Mouse (Mus musculus) hindbrain, embryonic 13.5 days (tissue): ENCODE data around the gene Ankub1. TPM values are rescaled to one million over a fixed set of nuclear protein-coding genes. Genes with fewer than 3 reads are reported as not detected.

Source experiments
- ATAC-seq: fragments of 200-750 bp; cut with Nextera tagmentation; 2 replicates; pipeline ENCODE4 v1.8.0; 2017; ENCODE audit warnings: moderate TSS enrichment; ENCODE audit not compliant: low FRiP score
- H3K27ac ChIP-seq: fragments of 300-500 bp; sonication (generic); 2 replicates; pipeline ENCODE4 v1.5.1; 2015; ENCODE audit warnings: inconsistent platforms, mild to moderate bottlenecking, moderate library complexity
- H3K27me3 ChIP-seq: fragments of 300-500 bp; sonication (generic); 2 replicates; pipeline ENCODE4 v1.6.1; 2015; ENCODE audit warnings: mild to moderate bottlenecking, inconsistent platforms
- H3K36me3 ChIP-seq: fragments of 300-500 bp; sonication (generic); 2 replicates; pipeline ENCODE4 v1.6.1; 2015; ENCODE audit warnings: mild to moderate bottlenecking, inconsistent platforms
- H3K4me1 ChIP-seq: fragments of 300-500 bp; sonication (generic); replicated peaks from 2 replicates; pipeline ENCODE4 v1.6.1; 2015; ENCODE audit warnings: inconsistent platforms
- H3K4me2 ChIP-seq: fragments of 300-500 bp; sonication (generic); 2 replicates; pipeline ENCODE4 v1.6.1; 2015; ENCODE audit warnings: inconsistent platforms, mild to moderate bottlenecking, moderate library complexity
- H3K4me3 ChIP-seq: fragments of 300-500 bp; sonication (generic); 2 replicates; pipeline ENCODE4 v1.5.1; 2015; ENCODE audit warnings: mild to moderate bottlenecking, inconsistent platforms
- H3K9ac ChIP-seq: fragments of 300-500 bp; sonication (generic); 2 replicates; pipeline ENCODE4 v1.6.1; 2015; ENCODE audit warnings: mild to moderate bottlenecking, inconsistent platforms
- H3K9me3 ChIP-seq: fragments of 300-500 bp; sonication (generic); 2 replicates; pipeline ENCODE4 v1.6.1; 2016; ENCODE audit warnings: inconsistent platforms
- WGBS: fragments of 180-500 bp; shearing (Covaris S2); methylation state at CpG from one replicate; pipeline ENCODE4 v1.1.7; 2015; 5-methylcytosine and 5-hydroxymethylcytosine counted together
- polyA plus RNA-seq: library from polyadenylated mRNA; unstranded; fragments of >200 nt; fragmentation: Nextera tagmentation; extraction: Ambion mirVana; gene quantifications from 2 replicates; pipeline ENCODE4 v1.2.1, GENCODE M21; 2015

Ankub1 gene
- polyA plus RNA-seq, 1 experiment from 2014 or later, result 0.38 TPM

DNA sequence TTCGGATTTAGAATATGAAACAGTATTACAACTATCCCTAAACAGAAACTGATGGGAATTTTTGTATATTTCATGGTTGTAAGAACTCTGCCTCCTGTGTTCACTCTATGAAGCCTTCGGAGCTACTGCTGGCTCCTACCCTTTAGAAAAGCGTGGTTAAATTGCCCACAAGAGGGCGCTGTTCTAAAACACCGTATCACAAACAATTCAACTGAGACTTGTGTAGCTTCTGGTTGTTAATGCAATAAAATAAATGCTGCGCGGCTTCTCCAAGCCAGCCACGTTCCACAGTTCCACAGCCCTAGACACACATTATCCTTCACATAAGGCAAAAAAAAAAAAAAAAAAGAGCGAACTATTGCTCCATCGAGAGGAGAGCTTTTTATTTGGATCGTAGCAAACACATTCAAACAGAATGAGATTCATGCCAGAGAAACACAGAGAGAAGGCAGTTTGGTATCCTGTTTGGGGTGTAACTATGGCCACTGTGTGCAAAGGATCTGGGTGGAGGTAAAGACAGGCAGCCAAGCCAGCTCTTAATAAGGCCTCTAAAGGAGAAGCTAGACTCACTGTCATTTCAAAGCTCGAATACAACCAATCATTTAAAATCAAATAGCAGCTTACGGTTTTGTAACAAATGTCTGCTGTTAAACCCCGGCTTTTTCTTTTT, 25.4 kb downstream of the Ankub1 start:
- no peak overlapping the region for H3K9ac ChIP-seq

DNA sequence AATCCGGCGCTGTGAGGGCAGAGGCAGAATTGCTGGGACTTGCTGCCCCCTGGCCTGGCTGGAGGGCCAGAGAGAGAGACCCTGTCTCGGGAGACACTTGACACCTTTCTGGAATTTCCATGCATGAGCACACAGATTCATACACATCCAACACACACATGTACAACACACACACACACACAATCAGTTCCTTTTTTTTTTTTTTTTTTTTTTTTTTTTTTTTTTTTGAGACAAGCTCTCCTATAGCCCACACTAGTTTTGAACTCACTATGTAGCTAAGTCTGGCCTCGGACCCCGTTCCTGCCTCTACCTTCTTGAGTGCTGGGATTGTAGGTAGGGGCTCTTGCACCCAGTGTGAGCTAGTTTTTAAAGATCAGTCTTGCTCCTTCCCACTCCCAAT, 26.7 kb downstream of the Ankub1 start:
- H3K27me3 ChIP-seq, result no peaks in the 10 kb centered on the region
- no peak overlapping the region for H3K4me3 ChIP-seq
- H3K27ac ChIP-seq, result no peak overlapping the region
- no peak overlapping the region for H3K9ac ChIP-seq
- H3K9me3 ChIP-seq, result no peaks in the 10 kb centered on the region
- H3K4me1 ChIP-seq, result no peaks in the 10 kb centered on the region
- WGBS, result 91% methylated on average over 5 of the region's 5 CpGs
- H3K4me2 ChIP-seq, result no peak overlapping the region
- H3K36me3 ChIP-seq, result no peaks in the 10 kb centered on the region
- ATAC-seq, result no peak

More for the DNA sequence above, 25.4 kb downstream of the Ankub1 start:
- H3K27me3 ChIP-seq, result no peaks in the 10 kb centered on the region
- H3K9me3 ChIP-seq, result no peaks in the 10 kb centered on the region
- ATAC-seq, result peak; percentile 80
- 31% methylated on average over 14 of the region's 14 CpGs for WGBS
- H3K4me2 ChIP-seq, result peak overlapping the region; percentile 47
- H3K4me1 ChIP-seq, result no peaks in the 10 kb centered on the region
- H3K36me3 ChIP-seq, result no peaks in the 10 kb centered on the region
- H3K4me3 ChIP-seq, result peak overlapping the region; percentile 26
- peak overlapping the region; percentile 44 for H3K27ac ChIP-seq

DNA sequence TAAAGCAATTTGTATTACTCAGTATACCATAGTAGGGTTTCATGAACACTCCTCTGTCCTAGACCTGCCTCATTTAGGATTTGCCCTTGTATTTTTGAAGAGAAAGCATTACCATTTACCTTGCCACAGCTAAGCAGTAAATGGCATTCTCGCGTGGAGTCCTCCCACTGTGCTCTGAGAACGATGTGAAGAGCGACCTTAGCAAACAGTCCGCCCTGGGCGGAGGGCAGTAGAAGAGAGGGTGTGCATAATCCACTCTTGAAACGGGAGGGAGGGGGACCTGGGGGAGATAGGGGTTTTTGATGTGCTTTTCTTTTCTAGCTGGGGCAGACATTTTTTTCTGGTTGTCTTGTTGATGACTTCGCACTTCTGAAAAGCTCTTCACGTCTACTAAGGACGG, 27.9 kb downstream of the Ankub1 start:
- no peak for ATAC-seq
- Histone ChIP-seq H3K27ac (no peak overlapping the region), H3K9me3 (no peaks in the 10 kb centered on the region), H3K4me1 (no peaks in the 10 kb centered on the region), H3K27me3 (no peaks in the 10 kb centered on the region), H3K36me3 (no peaks in the 10 kb centered on the region), H3K9ac (no peak overlapping the region), H3K4me2 (no peak overlapping the region), H3K4me3 (no peak overlapping the region)
- 74% methylated on average over 10 of the region's 10 CpGs for WGBS

DNA sequence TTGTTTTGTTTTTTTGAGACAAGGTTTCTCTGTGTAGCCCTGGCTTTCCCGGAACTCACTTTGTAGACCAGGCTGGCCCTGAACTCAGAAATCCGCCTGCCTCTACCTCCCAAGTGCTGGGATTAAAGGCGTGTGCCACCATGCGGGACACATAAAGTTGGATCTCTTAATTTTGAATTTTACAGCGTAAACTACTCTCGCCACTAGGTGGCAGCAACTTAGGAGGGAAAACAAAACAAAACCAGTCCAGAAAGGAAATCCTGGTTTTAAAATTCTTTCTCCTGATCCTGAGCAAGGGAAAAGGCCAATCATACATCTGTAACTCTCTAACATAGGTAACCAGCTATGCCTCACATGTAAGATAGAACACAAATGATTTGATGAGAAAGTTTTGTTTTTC, 28.9 kb downstream of the Ankub1 start:
- no peak overlapping the region for H3K4me2 ChIP-seq
- no peak for ATAC-seq
- 29% methylated on average over 6 of the region's 6 CpGs for WGBS

DNA sequence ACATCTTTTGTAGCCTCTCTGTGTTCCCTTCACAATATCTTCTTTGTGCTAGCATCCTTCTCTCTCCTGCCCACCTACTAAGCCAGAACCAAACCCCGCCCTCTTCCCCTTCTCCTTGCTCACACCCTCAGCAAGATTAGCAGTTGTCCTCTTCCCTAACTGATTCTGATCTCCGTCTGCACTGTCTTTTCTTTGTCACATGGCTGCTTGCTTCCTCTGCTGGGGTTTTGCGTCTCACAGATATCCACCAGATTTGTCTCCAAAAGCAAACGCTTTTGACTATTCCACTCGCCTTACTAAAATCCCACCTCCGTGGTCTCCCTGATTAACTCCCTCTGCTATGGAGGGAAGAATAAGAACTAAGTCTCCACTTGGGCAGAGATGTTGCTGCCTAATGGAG, 34.0 kb downstream of the Ankub1 start:
- H3K4me3 ChIP-seq, result no peak overlapping the region
- H3K27me3 ChIP-seq, result 0 out of 2 replicates have a peak, but pooled peaks cover 3% of the 10 kb centered on the region
- H3K27ac ChIP-seq, result no peak overlapping the region
- H3K9ac ChIP-seq, result no peak overlapping the region
- WGBS, result 72% methylated on average over 6 of the region's 6 CpGs
- no peaks in the 10 kb centered on the region for H3K9me3 ChIP-seq
- H3K36me3 ChIP-seq, result no peaks in the 10 kb centered on the region
- no peak for ATAC-seq
- H3K4me1 ChIP-seq, result no peaks in the 10 kb centered on the region
- no peak overlapping the region for H3K4me2 ChIP-seq

More for the DNA sequence above, 28.9 kb downstream of the Ankub1 start:
- no peaks in the 10 kb centered on the region for H3K9me3 ChIP-seq
- no peaks in the 10 kb centered on the region for H3K4me1 ChIP-seq
- no peak overlapping the region for H3K4me3 ChIP-seq
- H3K36me3 ChIP-seq, result no peaks in the 10 kb centered on the region
- H3K9ac ChIP-seq, result no peak overlapping the region
- no peak overlapping the region for H3K27ac ChIP-seq
- H3K27me3 ChIP-seq, result no peaks in the 10 kb centered on the region

DNA sequence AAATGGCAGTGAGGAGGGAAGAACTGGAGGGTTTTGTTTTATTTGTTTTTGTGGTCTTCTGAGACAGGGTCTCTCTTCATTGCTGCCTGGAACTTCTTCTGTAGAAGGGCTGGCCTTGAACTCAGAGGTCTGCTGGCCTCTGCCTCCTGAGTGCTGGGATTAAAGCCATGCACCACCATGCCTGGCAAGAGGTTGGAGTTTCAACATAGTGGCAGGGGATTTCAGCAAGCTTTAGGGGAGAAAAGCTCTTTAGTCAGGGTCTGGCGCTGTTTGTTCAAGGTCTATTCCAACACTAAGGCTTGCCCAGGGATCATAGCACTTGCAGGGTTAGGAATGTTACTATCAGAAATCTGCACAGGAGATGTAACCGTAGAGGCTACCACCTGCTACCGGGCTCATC, 39.0 kb downstream of the Ankub1 start:
- H3K4me3 ChIP-seq, result no peak overlapping the region
- no peak for ATAC-seq
- H3K9ac ChIP-seq, result no peak overlapping the region
- H3K36me3 ChIP-seq, result peaks cover 4% of the 10 kb centered on the region; the same call in 1 of the 2 replicates
- H3K4me2 ChIP-seq, result no peak overlapping the region
- H3K27me3 ChIP-seq, result 0 out of 2 replicates have a peak, but pooled peaks cover 17% of the 10 kb centered on the region
- no peaks in the 10 kb centered on the region for H3K9me3 ChIP-seq
- no peak overlapping the region for H3K27ac ChIP-seq
- 78% methylated on average over 3 of the region's 3 CpGs for WGBS
- H3K4me1 ChIP-seq, result peaks cover 7% of the 10 kb centered on the region

DNA sequence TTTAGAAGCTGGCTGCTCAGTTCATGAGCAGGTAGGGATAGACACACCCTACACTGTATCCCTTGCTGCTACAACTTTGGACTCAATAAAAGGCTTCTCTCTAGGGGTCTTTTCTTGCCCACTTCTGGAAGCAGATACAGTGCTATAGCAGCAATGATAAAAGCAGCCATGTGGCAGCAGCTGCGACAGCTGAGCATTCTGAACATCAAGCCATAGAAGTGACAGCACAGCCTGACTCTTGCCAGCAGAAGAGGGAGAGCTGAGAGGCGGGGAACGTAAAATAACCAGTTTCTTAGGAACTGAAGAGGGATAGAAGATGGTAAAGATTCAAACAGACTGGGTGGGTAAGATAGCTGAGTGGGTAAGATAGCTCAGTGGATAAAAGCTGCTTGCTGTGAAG, 40.1 kb downstream of the Ankub1 start:
- Histone ChIP-seq H3K4me2 (no peak overlapping the region), H3K9me3 (no peaks in the 10 kb centered on the region), H3K9ac (no peak overlapping the region), H3K27ac (no peak overlapping the region), H3K27me3 (0 out of 2 replicates have a peak, but pooled peaks cover 17% of the 10 kb centered on the region), H3K4me1 (peaks cover 7% of the 10 kb centered on the region), H3K4me3 (no peak overlapping the region), H3K36me3 (peaks cover 7% of the 10 kb centered on the region; the same call in 1 of the 2 replicates)
- no peak for ATAC-seq
- 87% methylated on average over 3 of the region's 3 CpGs for WGBS

DNA sequence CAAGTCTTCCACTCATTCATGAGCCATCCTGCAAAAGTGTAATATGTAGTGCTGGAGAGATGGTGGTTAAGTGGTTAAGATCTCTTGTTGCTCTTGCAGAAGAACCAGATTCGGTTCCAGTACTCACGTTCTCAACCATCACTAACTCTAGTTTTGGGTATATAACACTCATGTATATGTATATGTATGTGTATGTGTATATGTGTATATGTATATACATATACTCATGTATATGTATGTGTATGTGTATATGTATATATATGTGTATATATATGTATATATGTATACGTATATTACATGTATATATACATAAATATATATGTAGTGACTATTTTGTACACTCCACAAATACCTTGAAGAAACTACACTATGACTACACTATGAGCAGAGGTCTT, 40.7 kb downstream of the Ankub1 start:
- peak overlapping the region; percentile 79 for H3K9ac ChIP-seq
- 0 out of 2 replicates have a peak, but pooled peaks cover 17% of the 10 kb centered on the region for H3K27me3 ChIP-seq
- peaks cover 7% of the 10 kb centered on the region; the same call in 1 of the 2 replicates for H3K36me3 ChIP-seq
- H3K4me1 ChIP-seq, result peaks cover 7% of the 10 kb centered on the region
- 80% methylated on average over 3 of the region's 3 CpGs for WGBS
- peak; percentile 50 for ATAC-seq
- H3K9me3 ChIP-seq, result no peaks in the 10 kb centered on the region
- peak overlapping the region; percentile 69 for H3K4me2 ChIP-seq
- peak overlapping the region; percentile 86; the same call in 1 of the 2 replicates for H3K27ac ChIP-seq
- peak overlapping the region; percentile 76 for H3K4me3 ChIP-seq

DNA sequence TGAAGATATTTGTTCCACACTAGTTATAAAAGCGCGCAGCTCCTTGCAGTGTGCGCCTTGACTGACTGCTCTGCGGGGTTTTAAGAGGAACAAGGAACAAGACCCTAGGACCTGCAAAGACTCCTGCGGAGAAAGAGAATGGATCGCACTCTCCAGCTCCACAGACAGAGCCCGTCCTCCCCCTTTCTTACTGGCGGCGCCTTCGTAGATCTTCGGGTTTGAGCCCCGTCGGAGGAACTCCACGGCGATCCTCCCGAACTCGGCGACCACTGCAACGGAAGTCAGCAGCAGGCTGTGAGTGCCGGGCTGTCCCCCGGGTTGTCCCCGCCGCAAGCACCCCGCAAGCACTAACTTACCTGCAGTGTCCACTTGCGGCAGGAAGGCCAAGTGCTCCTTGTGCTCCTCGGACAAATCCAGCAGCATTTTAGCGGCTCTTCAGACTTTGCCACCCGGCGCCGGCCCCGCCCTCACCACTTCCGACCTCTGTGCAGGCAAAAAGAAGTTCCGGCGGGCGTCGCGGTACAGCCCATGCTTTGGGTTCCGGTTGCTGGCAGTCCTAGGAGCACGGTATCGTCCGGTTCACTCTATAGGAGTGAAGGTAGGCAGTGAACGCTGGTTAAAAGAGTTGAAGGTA, 41.3 kb downstream of the Ankub1 start, which contains the start of gene Commd2:
Commd2 (minus strand) TSS at position 485 of the 634 bp plus-strand sequence.
- peak; percentile 99 for ATAC-seq
- Histone ChIP-seq H3K27me3 (0 out of 2 replicates have a peak, but pooled peaks cover 17% of the 10 kb centered on the region), H3K4me3 (peak within 1 kb of the TSS; percentile 76), H3K36me3 (peaks cover 11% of the 10 kb centered on the region), H3K27ac (peak within 1 kb of the TSS; percentile 86), H3K4me1 (peaks cover 7% of the 10 kb centered on the region), H3K9ac (peak within 1 kb of the TSS; percentile 79), H3K9me3 (no peaks in the 10 kb centered on the region), H3K4me2 (peak within 1 kb of the TSS; percentile 69)
- WGBS, result under 1% methylated on average over 42 of the region's 42 CpGs

DNA sequence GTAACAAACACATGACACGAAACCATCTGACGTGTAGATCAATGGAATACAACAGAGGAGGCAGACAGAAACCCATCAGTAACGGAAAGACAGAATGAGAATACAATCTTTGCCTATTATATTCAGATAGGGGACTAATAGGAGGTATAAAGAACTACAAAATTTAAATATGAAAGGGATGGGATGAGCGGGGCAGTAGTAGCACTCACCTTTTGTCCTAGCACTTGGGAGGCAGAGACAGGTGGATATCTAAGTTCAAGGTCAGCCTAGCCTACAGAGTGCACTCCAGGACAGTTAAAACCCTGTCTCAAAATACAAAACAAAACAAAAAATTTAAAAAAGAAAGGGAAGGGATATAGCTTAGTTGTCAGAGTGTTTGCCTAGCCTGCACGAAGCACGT, 49.4 kb downstream of the Ankub1 start:
- WGBS, result 93% methylated on average over 6 of the region's 6 CpGs
- no peak overlapping the region for H3K27ac ChIP-seq
- H3K9me3 ChIP-seq, result no peaks in the 10 kb centered on the region
- no peaks in the 10 kb centered on the region for H3K4me1 ChIP-seq
- peaks cover 34% of the 10 kb centered on the region for H3K36me3 ChIP-seq
- H3K27me3 ChIP-seq, result no peaks in the 10 kb centered on the region
- no peak for ATAC-seq
- no peak overlapping the region for H3K4me3 ChIP-seq
- no peak overlapping the region for H3K9ac ChIP-seq
- H3K4me2 ChIP-seq, result no peak overlapping the region

DNA sequence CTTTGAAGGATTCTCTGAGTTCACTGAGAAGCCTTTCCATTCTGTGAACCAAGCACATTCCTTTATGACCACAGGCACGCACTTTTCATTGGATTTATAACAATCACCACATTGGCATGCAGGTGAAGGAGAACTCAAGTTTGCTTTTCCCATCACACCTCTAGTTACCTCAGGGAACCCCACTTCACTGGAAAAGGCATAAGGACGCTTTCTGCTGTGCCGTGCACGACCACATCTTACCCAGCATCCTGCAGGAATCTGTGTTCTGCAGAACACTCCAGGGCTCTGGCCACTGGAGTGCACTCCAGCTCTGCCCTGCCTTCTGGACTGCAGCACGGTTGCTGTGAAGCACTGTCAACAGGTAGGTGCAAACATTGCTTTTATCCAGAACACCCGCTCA, 55.0 kb downstream of the Ankub1 start:
- no peaks in the 10 kb centered on the region for H3K36me3 ChIP-seq
- no peak for ATAC-seq
- no peaks in the 10 kb centered on the region for H3K4me1 ChIP-seq
- no peaks in the 10 kb centered on the region for H3K9me3 ChIP-seq
- H3K27ac ChIP-seq, result no peak overlapping the region
- no peak overlapping the region for H3K9ac ChIP-seq
- WGBS, result 79% methylated on average over 6 of the region's 6 CpGs
- H3K4me2 ChIP-seq, result no peak overlapping the region
- no peak overlapping the region for H3K4me3 ChIP-seq
- H3K27me3 ChIP-seq, result no peaks in the 10 kb centered on the region

DNA sequence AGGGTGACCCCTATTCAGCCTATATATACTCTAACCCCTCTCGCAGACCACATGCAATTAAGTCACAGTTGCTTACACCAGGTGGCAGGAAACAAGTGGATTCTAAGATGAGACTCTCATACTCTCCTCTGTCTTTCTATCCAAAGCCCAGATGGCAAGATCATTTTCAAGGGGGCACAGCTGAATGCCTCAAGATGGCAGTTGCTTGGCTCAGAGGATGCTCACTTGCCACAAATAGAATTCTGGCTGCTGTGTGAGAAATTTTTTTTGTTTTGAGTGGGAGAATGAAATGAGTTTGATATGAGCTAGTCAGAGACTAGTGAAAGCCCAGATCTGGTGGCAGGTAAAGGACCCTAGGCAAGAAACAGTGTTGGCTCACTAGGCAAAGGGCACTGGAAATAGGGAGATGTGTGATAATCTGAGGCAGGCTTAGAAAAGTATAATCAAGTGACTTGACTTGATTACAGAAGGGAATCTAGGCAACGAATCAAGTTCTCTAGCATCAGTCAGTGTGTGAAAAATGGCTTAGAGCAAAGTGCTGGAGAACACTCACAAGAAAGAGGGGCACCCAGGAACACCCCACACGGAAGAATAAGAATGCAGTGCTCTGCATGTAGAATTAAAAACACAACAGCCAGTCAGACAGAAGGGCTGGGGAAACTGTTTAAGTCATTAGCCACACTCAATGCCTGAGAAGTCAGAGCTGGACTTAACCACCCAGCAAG, 57.7 kb downstream of the Ankub1 start:
- 74% methylated on average over 3 of the region's 3 CpGs for WGBS

More for the DNA sequence above, 57.7 kb downstream of the Ankub1 start:
- ATAC-seq, result no peak
- H3K4me2 ChIP-seq, result no peak overlapping the region
- no peaks in the 10 kb centered on the region for H3K9me3 ChIP-seq
- no peaks in the 10 kb centered on the region for H3K4me1 ChIP-seq
- H3K9ac ChIP-seq, result no peak overlapping the region
- H3K4me3 ChIP-seq, result no peak overlapping the region
- no peaks in the 10 kb centered on the region for H3K36me3 ChIP-seq
- no peaks in the 10 kb centered on the region for H3K27me3 ChIP-seq
- no peak overlapping the region for H3K27ac ChIP-seq
